Mouse (Mus musculus) cerebellum, adult 8-10 months (tissue): ENCODE results near the gene Ifnz.
A peak's percentile ranks its signal among the peaks of the same experiment; 100 is the strongest.
"Not testable (repeated sequence)": the region's sequence is repeated elsewhere in the genome, so short reads cannot be mapped to it uniquely, and the experiment has no call there.

Experiments used
- DNase-seq: peaks from one replicate; pipeline ENCODE4 v3.0.0; 2022

Gene Ifnz

GRCm38 (mm10) chr4:88788402-88788801, 6.5 kb downstream of the Ifnz start, which contains the start of gene Gm13277:
TSS of gene Gm13277 (plus strand) at chr4:88788632.
- peak; percentile 63 for DNase-seq

- DNase-seq = not testable (repeated sequence)
Measured at GRCm38 (mm10) chr4:88791250-88791649, 9.3 kb downstream of the Ifnz start, which contains the start of gene Gm13278. TSS of gene Gm13278 (plus strand) at chr4:88791550.

DNA sequence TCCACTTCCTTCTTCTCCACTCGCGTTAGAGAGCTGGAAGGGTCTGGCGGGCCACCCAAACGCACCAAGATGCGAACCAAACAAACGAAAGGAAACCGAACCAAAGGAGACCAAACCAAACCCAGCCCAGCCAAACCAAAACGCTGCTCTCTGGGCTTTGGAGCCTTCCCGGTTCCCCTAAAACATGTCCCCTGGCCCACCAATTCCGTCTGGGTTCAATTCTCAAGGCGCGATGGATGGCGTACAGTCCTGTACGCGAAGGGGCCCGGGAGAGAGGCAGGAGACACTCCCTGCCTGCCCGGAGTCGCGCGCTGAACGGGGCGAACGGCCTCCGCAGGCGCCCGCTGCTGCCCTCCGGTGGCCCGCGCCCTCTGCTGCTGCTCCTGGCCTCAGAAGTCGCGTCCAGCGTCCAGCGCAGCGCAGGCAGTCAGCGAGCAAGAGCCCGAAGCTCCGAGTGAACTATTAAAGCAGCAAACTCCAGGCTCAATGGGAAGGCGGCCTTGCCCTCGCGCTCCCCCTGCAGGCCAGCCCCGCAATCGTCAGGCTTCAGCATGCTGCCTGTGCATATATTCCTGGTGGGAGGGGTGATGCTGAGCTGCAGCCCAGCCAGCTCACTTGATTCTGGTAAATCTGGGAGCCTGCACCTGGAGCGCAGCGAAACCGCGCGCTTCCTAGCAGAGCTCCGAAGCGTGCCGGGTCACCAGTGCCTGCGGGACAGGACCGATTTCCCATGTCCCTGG, 12.2 kb downstream of the Ifnz start, which contains the start of gene Gm13275:
Gene Gm13275 (plus strand): TSS at position 552 of the 740 bp plus-strand sequence.
- peak; percentile 85 for DNase-seq

GRCm38 (mm10) chr4:88797097-88797496, 15.2 kb downstream of the Ifnz start, which contains the start of gene Gm13279:
TSS of gene Gm13279 (plus strand) at chr4:88797397.
- not testable (repeated sequence) for DNase-seq

DNA sequence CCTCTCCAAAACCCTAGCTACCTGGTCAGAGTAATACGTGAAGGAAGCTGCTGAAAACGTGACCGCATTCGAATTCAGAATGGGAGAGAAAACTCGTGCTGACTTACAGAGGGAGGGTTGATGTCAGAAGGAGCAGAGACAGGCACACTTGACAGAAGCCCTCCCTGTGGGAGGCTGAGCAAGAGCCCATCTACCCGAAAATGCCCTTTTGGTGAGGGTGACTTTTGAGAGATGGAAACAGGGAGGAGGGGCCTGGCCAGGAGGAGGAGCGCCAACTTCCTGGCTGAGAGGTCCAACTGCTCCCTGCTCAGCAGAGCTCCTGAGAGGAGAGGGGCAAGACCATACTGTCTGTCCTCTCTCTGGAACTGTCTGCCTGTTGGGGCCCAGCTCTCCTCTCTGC, 17.4 kb downstream of the Ifnz start, which contains the start of gene Gm13285:
Gene Gm13285 (plus strand): TSS at position 301 of the 400 bp plus-strand sequence.
- DNase-seq = not testable (repeated sequence)

- not testable (repeated sequence) for DNase-seq
Measured at GRCm38 (mm10) chr4:88802954-88803353, 21.0 kb downstream of the Ifnz start, which contains the start of gene Gm13287. TSS of gene Gm13287 (plus strand) at chr4:88803254.

DNA sequence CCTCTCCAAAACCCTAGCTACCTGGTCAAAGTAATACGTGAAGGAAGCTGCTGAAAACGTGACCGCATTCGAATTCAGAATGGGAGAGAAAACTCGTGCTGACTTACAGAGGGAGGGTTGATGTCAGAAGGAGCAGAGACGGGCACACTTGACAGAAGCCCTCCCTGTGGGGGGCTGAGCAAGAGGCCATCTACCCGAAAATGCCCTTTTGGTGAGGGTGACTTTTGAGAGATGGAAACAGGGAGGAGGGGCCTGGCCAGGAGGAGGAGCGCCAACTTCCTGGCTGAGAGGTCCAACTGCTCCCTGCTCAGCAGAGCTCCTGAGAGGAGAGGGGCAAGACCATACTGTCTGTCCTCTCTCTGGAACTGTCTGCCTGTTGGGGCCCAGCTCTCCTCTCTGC, 23.3 kb downstream of the Ifnz start, which contains the start of gene Gm13288:
Gene Gm13288 (plus strand): TSS at position 301 of the 400 bp plus-strand sequence.
- not testable (repeated sequence) for DNase-seq

DNA sequence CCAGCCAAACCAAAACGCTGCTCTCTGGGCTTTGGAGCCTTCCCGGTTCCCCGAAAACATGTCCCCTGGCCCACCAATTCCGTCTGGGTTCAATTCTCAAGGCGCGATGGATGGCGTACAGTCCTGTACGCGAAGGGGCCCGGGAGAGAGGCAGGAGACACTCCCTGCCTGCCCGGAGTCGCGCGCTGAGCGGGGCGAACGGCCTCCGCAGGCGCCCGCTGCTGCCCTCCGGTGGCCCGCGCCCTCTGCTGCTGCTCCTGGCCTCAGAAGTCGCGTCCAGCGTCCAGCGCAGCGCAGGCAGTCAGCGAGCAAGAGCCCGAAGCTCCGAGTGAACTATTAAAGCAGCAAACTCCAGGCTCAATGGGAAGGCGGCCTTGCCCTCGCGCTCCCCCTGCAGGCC, 23.8 kb downstream of the Ifnz start:
- DNase-seq = not testable (repeated sequence)

DNA sequence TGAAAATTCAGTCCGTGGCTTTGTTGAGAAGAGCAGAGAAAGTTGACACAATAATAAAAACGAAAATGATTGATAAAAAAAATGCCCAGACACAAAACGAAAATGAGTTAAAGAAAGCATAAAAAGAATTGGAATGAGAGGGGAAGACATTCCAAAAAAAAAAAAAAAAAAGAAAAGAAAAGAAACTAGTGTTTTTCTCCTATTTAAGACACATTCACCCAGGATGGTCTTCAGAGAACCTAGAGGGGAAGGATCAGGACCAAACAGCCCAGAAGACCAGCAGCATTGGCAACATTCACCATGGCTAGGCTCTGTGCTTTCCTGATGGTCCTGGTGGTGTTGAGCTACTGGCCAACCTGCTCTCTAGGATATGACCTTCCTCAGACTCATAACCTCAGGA, 34.0 kb downstream of the Ifnz start, which contains the start of gene Ifna7:
Gene Ifna7 (plus strand): TSS at position 301 of the 400 bp plus-strand sequence.
- DNase-seq = no peak

GRCm38 (mm10) chr4:88819659-88820058, 37.7 kb downstream of the Ifnz start, which contains the start of gene Ifna11:
TSS of gene Ifna11 (plus strand) at chr4:88819959.
- no peak for DNase-seq

GRCm38 (mm10) chr4:88822995-88823394, 41.1 kb downstream of the Ifnz start:
- DNase-seq = no peak

GRCm38 (mm10) chr4:88827116-88827515, 45.2 kb downstream of the Ifnz start, which contains the start of gene Ifna6:
TSS of gene Ifna6 (plus strand) at chr4:88827416.
- DNase-seq = not testable (repeated sequence)

DNA sequence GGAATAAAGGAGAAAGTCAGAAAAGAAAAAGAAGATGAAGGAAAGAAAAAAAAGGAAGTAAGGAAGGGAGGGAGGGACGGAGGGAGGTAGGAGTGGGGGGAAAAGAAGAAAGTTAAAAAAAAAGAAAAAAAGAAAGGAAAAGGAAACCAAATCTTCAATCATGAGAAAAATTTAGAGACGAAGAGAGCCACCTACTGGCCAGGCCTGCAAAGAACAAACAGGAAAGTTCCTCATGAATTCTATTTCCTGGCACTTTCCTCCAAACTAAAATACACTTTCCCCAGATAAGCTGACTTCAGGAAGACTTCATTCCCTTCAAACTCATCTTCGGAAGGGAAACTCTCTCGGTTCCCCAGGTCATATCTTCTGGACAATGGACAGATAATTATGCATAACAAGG, 48.6 kb downstream of the Ifnz start:
- DNase-seq = no peak
